31 mouse cellular contexts compared by ENCODE assay signal in the genomic region with DNA sequence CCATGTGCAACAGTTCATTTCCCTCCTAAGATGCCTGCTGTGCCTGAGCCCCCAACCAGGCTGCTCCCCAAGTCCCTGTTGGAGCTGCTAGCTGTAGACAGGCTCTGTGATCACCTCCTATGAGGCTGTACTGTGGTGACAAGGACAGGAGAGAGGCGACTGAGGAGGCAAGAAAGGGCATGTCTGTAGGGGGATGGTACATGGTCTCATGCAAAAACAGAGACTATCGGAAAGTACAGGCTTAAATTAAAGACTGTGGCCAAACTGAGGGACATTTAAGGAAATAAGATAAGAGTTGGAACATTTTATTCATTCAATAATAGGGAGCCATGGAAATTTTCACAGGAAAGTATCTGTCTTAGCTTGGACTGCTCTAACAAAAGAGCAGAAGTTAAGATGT. TPM values are rescaled to one million over a fixed set of nuclear protein-coding genes. Genes with fewer than 3 reads are reported as not detected.
"Had no signal": no experiment of that assay in that cellular context is flagged by ENCODE, and none has a peak within 500 bp of the region (broad histone marks: within the 10 kb centered on the region; RNA-seq: fewer than 3 reads in every experiment).

No protein-coding gene starts in this region.

- ATAC-seq: forebrain, embryonic 13.5 days; forebrain, embryonic 14.5 days; forebrain, embryonic 15.5 days; forebrain, embryonic 16.5 days; forebrain, postnatal 0 days had no signal

- H3K9me3 ChIP-seq: embryonic facial prominence, embryonic 10.5 days; embryonic facial prominence, embryonic 12.5 days; embryonic facial prominence, embryonic 13.5 days; embryonic facial prominence, embryonic 15.5 days; forebrain, embryonic 10.5 days; forebrain, embryonic 13.5 days; forebrain, embryonic 15.5 days; heart, embryonic 10.5 days had no signal

- H3K27me3 ChIP-seq: embryonic facial prominence, embryonic 12.5 days; embryonic facial prominence, embryonic 13.5 days; embryonic facial prominence, embryonic 15.5 days; forebrain, embryonic 13.5 days; forebrain, embryonic 15.5 days had no signal

- DNase-seq: cerebellum, adult 8-10 months; cerebellum, adult 9-10 months; cerebellum, adult 9-11 months; cerebellum, postnatal 10 days; cerebellum, postnatal 14 days; cerebellum, postnatal 25 days; cerebellum, postnatal 36 days; embryo, embryonic 11 days; forebrain, postnatal 0 days; gastrocnemius, adult 2 months; gastrocnemius, postnatal 10 days; gastrocnemius, postnatal 14 days; gastrocnemius, postnatal 25 days; gastrocnemius, postnatal 36 days; heart, adult 2 months had no signal

- H3K9ac ChIP-seq: embryonic facial prominence, embryonic 12.5 days; embryonic facial prominence, embryonic 13.5 days; embryonic facial prominence, embryonic 15.5 days; forebrain, embryonic 13.5 days; forebrain, embryonic 15.5 days; forebrain, postnatal 0 days had no signal

- H3K4me3 ChIP-seq: embryonic facial prominence, embryonic 10.5 days; embryonic facial prominence, embryonic 12.5 days; embryonic facial prominence, embryonic 13.5 days; embryonic facial prominence, embryonic 15.5 days; erythroblast, embryonic 14.5 days; forebrain, embryonic 10.5 days; forebrain, embryonic 13.5 days; forebrain, embryonic 15.5 days; gastrocnemius, adult 2 months; heart, adult 2 months; heart, embryonic 10.5 days had no signal

- H3K36me3 ChIP-seq: embryonic facial prominence, embryonic 10.5 days; embryonic facial prominence, embryonic 12.5 days; embryonic facial prominence, embryonic 13.5 days; embryonic facial prominence, embryonic 15.5 days; forebrain, embryonic 10.5 days; forebrain, embryonic 15.5 days; heart, embryonic 10.5 days had no signal

- H3K4me2 ChIP-seq: embryonic facial prominence, embryonic 12.5 days; embryonic facial prominence, embryonic 13.5 days; embryonic facial prominence, embryonic 15.5 days; forebrain, embryonic 13.5 days; forebrain, embryonic 15.5 days; heart, embryonic 11.5 days had no signal

- H3K4me1 ChIP-seq: embryonic facial prominence, embryonic 10.5 days; embryonic facial prominence, embryonic 12.5 days; embryonic facial prominence, embryonic 13.5 days; embryonic facial prominence, embryonic 15.5 days; forebrain, embryonic 10.5 days; forebrain, embryonic 13.5 days had no signal

- H3K27ac ChIP-seq: embryonic facial prominence, embryonic 10.5 days; embryonic facial prominence, embryonic 12.5 days; embryonic facial prominence, embryonic 13.5 days; embryonic facial prominence, embryonic 15.5 days; forebrain, embryonic 10.5 days; forebrain, embryonic 13.5 days; forebrain, embryonic 15.5 days; gastrocnemius, adult 2 months; heart, adult 2 months; heart, embryonic 10.5 days had no signal

RNA-seq across cellular contexts. Expression of a gene that starts 29.1 kb away (rescaled TPM):
- total RNA-seq: common myeloid progenitor, adult 5-6 weeks; granulocyte monocyte progenitor cell, adult 5-6 weeks; heart, adult 2 months; heart, adult 8-10 months had no signal
- polyA plus RNA-seq: embryonic facial prominence, embryonic 10.5 days; embryonic facial prominence, embryonic 11.5 days; erythroblast, embryonic 14.5 days; forebrain, embryonic 10.5 days; heart, embryonic 10.5 days; heart, embryonic 11.5 days had no signal
